Mouse (Mus musculus) liver, embryonic 14.5 days (tissue): ENCODE results near the gene Insc.

Source experiments
- CTCF ChIP-seq: IDR thresholded peaks from 2 replicates; pipeline ENCODE4 v1.5.1; 2016; ENCODE audit warnings: antibody characterized with exemption, low read depth, control low read depth
- EP300 ChIP-seq: IDR thresholded peaks from 2 replicates; pipeline ENCODE4 v1.6.1; 2016; ENCODE audit warnings: antibody characterized with exemption, low read depth

GRCm38 (mm10) chr7:114893889-114894288 lies 150.4 kb downstream of the Insc start:
- no peak for TF ChIP-seq EP300
- TF ChIP-seq CTCF, result no peak
